Mouse (Mus musculus): ENCODE data around the gene 1810010D01Rik.

The 1810010D01Rik gene

DNA sequence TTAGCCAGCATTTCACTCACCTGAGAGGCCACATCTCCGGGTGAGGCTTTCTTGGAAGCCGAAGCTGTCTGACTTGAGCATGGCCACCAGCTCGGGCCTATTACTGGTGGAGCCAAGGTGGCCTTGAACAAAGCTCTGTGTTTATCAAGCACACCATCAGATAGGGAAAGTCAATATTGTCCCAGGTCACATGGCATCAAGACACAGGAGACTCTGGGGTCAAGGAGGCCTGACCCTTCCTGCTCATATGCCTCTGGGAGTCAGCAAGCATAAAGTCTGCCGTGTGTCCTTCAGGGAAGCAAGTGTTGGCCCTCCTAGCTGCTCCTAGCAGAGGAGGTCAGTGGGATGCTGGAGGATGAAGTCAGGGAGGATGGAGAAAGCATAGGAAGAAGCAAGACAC is at the start of gene 1810010D01Rik:
TSS of gene 1810010D01Rik (minus strand) at position 114 of the 400 bp plus-strand sequence.
- no peak for DNase-seq (ENCODE audit: low spot score)

DNA sequence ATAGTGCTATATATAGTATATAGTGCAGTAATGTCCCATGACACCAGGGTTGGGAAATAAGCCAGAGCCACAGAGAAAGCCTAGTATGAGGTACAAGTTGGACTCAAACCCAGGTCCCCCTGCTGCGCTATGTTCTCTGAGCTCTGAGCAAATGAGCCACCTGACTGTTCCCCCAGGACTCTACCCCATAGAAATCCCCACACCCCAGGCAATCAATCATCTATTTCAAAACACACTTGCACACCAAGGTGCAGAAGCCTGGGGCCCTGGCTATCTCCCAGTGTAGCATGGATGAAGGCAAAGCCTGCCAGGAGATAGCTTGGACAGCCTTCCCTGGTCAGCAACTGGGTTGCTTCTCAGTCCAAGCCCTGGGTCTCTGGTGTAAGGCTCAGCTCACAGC is 48.2 kb upstream of the 1810010D01Rik start:
- no peak for DNase-seq (ENCODE audit: low spot score)

- DNase-seq (ENCODE audit: low spot score), result no peak
Measured at GRCm38 (mm10) chr7:145253986-145254630, 46.2 kb upstream of the 1810010D01Rik start.

- peak; percentile 87 for DNase-seq (ENCODE audit: low spot score)
Measured at GRCm38 (mm10) chr7:145252715-145253476, 45.0 kb upstream of the 1810010D01Rik start.

DNA sequence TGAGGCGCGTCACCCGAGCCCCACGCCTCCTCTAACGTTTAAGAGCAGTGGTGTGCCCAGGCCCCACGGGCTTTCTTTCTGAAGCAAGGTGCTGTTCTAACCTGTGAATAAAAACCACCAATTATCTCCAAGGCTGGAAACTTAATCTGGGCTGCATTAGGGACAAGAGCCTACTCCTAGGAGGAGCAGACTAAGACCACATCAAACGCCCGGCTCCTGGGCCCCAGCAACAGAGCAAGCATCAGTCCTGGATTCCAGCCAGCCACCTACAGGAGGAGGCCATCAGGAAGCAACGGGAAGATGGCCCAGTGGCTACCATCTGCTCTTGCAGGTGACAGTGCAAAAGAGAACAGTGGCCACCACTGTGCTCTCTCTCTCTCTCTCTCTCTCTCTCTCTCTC is 42.3 kb upstream of the 1810010D01Rik start:
- no peak for DNase-seq (ENCODE audit: low spot score)

- no peak for DNase-seq (ENCODE audit: low spot score)
Measured at GRCm38 (mm10) chr7:145248911-145249310, 41.0 kb upstream of the 1810010D01Rik start.

- DNase-seq (ENCODE audit: low spot score), result peak; percentile 81
Measured at GRCm38 (mm10) chr7:145242851-145243712, 35.2 kb upstream of the 1810010D01Rik start.

GRCm38 (mm10) chr7:145242028-145242427 is 34.1 kb upstream of the 1810010D01Rik start:
- no peak for DNase-seq (ENCODE audit: low spot score)

DNA sequence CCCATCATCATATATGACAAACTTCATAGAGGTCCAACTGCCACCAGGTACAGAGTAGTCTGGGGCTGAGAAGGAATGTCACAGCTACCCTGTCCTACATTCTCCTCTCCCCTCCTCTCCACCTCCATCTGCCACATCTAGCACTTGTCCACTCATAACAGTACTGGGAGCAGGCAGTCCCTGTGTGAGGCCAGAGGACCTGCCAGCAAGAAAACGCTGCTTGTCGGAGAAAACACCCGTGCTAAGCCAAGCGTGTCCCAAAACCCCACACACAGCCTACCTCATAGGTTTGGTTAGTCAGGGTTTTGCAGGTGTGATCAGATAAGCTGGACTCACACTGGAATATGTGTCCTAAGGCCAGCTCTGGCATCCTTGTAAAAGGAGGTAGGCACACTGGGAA is 33.0 kb upstream of the 1810010D01Rik start:
- DNase-seq (ENCODE audit: low spot score), result no peak

GRCm38 (mm10) chr7:145239736-145240505 is 32.0 kb upstream of the 1810010D01Rik start:
- DNase-seq (ENCODE audit: low spot score), result no peak

GRCm38 (mm10) chr7:145239145-145239544 is 31.2 kb upstream of the 1810010D01Rik start:
- no peak for DNase-seq (ENCODE audit: low spot score)

DNA sequence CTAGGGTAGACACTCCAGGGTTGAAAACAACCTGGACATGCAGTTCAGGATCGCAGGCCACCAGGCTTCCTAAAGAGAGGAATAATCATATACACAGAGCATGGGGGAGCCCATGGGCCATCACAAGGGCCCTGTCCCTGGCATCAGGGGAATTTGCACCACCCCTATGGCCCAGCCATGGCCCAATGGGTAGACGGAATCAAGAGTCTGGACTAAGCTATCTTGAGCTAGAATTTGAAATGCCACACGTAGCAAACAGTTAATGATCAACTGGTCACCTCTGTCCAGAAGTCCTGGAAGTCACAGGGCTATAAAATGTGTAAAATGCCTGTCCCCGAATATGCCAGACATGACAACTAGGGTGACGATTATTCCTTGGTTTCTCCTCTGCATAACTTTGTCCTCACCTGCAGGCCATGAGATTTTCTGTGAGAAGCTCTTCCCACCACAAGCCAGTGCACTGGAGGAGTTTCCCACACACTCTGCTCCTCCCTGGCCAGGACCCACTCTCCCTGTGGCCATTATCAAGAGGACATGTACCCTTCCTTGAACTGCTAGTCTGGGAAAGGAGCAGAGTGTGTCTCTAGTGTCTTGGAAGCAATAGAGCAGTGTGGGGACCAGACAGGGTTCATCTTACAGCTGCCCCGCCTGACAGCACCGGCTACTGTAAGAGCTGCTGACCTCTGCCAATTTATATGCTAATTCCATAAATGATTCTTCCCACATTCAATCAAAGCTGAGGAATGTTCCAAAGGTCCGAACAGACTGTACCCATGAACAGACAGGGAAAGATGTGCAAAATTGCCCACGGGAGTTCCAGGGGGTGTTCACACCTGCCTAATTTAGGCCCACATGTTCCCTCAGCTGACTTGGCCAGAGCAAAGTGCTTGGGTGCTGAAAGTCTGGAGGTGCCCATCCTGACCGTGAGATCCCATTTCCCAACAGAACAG is 27.2 kb upstream of the 1810010D01Rik start:
- no peak for DNase-seq (ENCODE audit: low spot score)

GRCm38 (mm10) chr7:145231659-145232058 is 23.7 kb upstream of the 1810010D01Rik start:
- DNase-seq (ENCODE audit: low spot score), result no peak

- no peak for DNase-seq (ENCODE audit: low spot score)
Measured at GRCm38 (mm10) chr7:145226641-145227040, 18.7 kb upstream of the 1810010D01Rik start.

- no peak for DNase-seq (ENCODE audit: low spot score)
Measured at GRCm38 (mm10) chr7:145225626-145226025, 17.7 kb upstream of the 1810010D01Rik start.

- DNase-seq (ENCODE audit: low spot score), result no peak
Measured at GRCm38 (mm10) chr7:145221841-145222689, 14.1 kb upstream of the 1810010D01Rik start.

- no peak for DNase-seq (ENCODE audit: low spot score)
Measured at GRCm38 (mm10) chr7:145221346-145221745, 13.4 kb upstream of the 1810010D01Rik start.

DNA sequence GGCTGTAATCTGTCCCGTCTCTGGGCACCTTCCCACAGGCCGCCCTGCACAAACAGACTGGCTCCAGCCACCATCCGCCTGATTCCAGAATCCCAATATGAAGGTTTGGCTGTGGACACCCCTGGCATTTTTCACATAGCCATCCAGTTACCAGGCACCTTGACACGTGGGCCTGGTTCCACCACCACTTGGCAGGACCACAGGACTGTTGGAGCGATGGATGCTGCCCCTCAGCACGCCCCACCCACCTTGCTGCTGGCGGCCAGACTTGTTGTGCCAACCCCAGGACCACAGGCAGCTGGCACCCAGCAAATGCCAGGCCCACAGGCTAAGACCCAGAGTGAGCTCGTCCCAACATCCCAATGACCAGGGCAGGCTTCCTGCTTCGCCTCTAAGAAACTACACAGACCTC is 11.5 kb upstream of the 1810010D01Rik start:
- no peak for DNase-seq (ENCODE audit: low spot score)

DNA sequence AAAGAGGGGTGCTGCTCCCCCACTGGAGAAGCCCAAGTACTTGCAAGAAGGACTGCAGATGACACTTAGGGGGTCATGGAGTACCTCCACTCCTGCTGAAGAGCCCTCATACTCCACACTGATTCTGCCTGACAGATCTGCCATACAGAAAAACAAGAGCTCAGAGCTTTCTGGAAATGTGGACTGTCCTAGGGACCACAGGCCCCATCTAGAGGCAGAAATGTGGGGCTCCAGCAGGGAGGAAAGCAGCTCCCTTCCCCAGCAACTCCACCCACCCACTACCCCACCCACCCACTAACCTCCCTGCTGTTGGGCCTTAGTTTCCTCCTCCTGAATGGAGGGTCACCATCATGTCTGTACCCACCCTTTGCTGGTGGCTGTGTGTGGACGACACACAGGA is 8.7 kb upstream of the 1810010D01Rik start:
- no peak for DNase-seq (ENCODE audit: low spot score)

GRCm38 (mm10) chr7:145215476-145215875 is 7.6 kb upstream of the 1810010D01Rik start:
- no peak for DNase-seq (ENCODE audit: low spot score)

All from layer of hippocampus, adult 11-12 months (tissue).